Mouse (Mus musculus) retina, adult 2 months (tissue): Measurements from ENCODE around the gene Ier3.
"Not testable (repeated sequence)": the region's sequence is repeated elsewhere in the genome, so short reads cannot be mapped to it uniquely, and the experiment has no call there.

Source experiments
- DNase-seq: peaks from one replicate; pipeline ENCODE4 v3.0.0-alpha.2; 2012; ENCODE audit warnings: low read depth, low spot score

The Ier3 gene

DNA sequence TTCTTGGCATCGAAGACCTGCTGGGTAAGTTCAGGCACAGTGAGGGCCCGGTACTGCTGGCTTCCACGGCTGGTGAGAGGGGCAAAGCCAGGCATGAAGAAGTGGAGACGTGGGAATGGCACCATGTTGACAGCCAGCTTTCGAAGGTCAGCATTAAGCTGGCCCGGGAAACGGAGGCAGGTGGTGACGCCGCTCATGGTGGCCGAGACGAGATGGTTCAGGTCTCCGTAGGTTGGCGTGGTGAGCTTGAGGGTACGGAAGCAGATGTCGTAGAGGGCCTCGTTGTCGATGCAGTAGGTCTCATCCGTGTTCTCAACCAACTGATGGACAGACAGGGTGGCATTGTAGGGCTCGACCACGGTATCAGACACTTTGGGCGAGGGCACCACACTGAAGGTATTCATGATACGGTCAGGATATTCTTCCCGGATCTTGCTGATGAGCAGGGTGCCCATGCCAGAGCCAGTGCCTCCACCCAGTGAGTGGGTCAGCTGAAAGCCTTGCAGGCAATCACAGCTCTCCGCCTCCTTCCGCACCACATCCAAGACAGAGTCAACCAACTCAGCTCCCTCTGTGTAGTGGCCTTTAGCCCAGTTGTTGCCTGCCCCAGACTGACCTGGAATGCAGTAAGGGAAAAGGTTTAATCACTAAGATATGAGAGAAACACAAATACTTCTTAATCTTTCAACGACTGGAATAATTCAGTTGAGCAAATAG lies 14.1 kb downstream of the Ier3 start:
- no peak for DNase-seq

DNA sequence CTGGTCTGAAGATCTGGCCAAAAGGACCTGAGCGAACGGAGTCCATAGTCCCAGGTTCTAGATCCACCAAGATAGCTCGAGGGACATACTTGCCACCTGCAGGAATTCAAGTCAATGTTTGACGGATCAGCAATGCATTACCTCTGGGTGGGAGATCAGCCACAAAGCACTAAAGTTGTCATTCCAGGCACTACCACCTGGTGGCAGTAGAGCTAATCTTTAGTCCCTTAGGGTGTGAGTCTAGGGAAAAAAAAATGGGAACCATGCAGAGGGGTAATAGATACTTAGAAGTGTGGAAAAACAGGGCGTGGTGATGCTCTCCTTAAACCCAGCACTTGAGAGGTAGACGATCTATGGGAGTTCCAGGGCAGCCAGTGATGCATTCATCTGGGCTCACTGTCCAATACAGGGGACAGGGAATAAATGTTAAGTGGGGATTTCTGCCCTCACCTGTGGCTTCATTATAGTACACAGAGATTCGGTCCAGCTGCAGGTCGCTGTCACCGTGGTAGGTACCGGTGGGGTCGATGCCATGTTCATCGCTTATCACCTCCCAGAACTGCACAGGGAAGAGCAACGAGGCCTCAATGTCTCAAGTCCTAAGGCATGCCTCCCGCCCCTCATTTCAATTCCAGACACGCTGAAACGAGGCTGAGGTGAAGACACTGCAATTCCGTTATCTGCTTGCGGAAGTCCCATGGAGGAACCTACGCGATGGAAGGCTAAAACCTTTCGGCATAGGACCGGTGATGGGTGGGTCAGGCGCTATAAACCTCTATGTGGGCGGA lies 14.9 kb downstream of the Ier3 start:
- peak; percentile 77 for DNase-seq

GRCm38 (mm10) chr17:35836991-35837422 lies 15.5 kb downstream of the Ier3 start:
- no peak for DNase-seq

- no peak for DNase-seq
These were observed 16.0 kb downstream of the Ier3 start for GRCm38 (mm10) chr17:35837487-35837886.

- peak; percentile 83 for DNase-seq
These were observed 16.6 kb downstream of the Ier3 start, which contains the start of gene Tubb5 for GRCm38 (mm10) chr17:35838122-35838544. Tubb5 (minus strand) TSS chr17:35838306.

- no peak for DNase-seq
These were observed 17.1 kb downstream of the Ier3 start for GRCm38 (mm10) chr17:35838570-35838969.

DNA sequence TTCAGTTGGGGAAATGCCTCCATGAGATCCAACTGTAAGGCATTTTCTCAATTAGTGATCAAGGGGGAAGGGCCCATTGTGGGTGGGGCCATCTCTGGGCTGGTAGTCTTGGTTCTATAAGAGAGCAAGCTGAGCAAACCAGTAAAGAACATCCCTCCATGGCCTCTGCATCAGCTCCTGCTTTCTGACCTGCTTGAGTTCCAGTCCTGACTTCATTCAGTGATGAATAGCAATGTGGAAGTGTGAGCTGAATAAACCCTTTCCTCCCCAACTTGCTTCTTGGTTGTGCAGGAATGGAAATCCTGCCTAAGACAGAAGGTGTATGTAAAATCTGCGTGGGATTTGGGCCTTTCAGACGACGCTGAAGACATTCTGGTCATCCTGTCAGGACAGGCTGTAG lies 17.5 kb downstream of the Ier3 start:
- DNase-seq = not testable (repeated sequence)

DNA sequence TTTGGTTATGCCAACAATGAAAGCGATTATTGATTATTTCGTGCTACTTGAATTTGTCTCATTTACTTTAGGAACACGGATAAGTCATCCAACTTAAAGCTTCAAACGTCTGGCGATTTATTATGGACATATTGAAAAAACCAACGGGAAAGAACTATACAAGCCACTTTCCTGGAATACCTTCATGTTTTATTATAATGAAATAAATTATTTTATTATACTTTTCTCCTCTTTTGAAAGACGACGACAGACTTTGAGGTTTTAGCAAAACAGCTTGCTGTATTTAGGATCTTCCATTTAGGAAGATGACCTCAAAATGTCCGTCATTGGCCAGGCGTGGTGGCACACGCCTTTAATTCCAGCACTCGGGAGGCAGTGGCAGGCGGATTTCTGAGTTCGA lies 19.1 kb downstream of the Ier3 start:
- no peak for DNase-seq

DNA sequence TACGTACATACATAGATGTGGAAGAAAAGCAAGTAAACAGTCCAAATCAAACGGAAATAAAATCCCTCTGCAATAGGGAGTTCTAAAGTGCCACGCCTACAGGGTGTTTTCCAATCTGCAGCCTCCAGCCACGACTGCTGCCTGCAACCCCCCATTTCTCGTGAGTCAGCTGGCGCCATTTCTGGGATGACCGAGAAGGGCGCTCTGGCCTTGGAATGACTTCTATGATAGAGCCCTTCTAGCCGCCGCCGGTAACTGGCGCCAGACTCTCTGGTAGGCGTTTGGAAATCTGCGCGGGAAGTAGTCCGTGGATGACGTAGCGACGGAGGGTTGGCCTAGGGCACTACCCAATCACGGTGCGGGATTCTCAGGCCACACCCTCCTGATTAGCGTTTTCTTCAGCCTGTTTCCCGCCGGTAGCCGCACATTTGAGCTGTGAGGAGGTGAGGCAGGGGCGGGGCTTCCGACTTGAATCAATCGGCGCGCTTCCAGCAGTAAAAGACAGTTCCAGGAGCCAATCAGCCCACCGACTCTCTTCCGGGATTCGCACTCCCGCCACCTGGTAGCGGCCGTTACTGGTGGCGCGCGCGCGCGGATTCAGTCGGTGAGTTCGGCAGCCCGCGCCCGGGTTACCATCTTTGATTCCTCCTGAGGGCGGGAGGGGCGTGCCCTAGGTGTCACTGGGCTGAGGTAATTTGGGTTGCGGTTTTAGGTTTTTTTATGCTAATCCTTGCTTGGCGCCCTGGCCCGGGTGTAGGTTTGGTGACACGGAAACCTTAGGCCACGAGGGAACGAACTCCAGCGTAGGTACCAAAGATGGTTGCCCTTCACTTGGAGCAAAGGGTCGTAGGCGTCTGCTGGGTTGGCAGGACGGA lies 19.8 kb downstream of the Ier3 start, which contains the start of gene Mdc1:
Mdc1 (plus strand) TSS at position 440 of the 875 bp plus-strand sequence.
- peak; percentile 99 for DNase-seq

DNA sequence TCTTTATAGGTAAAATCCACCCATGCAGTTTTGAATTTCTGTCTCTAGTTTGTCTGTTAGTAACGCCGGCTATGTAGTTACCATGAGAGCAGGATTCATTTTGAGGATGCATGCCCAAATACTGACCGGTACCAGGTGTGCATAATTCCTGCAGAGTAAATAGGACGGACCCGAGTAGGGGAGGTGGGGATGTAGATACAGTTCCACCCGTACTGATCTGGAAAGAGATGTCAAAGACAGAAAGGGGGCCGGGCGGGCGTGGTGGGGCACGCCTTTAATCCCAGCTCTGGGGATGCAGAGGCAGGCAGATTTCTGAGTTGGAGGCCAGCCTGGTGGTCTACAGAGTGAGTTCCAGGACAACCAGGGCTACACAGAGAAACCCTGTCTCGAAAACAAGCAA lies 20.5 kb downstream of the Ier3 start:
- no peak for DNase-seq

GRCm38 (mm10) chr17:35843514-35843913 lies 22.0 kb downstream of the Ier3 start:
- no peak for DNase-seq

GRCm38 (mm10) chr17:35848112-35848511 lies 26.6 kb downstream of the Ier3 start:
- DNase-seq = no peak

- no peak for DNase-seq
These were observed 29.5 kb downstream of the Ier3 start for GRCm38 (mm10) chr17:35850974-35851373.

- no peak for DNase-seq
These were observed 37.9 kb downstream of the Ier3 start for GRCm38 (mm10) chr17:35859371-35859770.

- DNase-seq = no peak
These were observed 38.4 kb downstream of the Ier3 start for GRCm38 (mm10) chr17:35859835-35860234.

DNA sequence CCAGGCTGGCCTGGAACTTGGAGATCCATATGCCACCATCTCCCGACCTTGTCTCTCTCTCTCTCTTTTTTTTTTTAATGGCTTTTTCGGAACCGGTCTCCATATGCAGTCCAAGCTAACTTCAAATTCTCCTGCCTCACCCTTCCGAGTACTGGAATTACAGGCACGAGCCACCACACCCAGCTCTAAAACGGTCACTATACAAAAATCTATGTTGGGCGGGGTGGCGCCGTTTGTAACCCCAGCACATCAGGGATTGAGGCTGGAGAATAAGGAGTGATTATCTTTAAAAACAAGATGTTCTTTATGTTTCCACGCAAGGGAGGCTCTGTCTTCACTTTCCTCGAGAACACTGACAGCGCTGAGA lies 39.3 kb downstream of the Ier3 start:
- no peak for DNase-seq

- no peak for DNase-seq
These were observed 39.8 kb downstream of the Ier3 start, which contains the start of gene Nrm for GRCm38 (mm10) chr17:35861198-35861857. Nrm (plus strand) TSS chr17:35861318.

GRCm38 (mm10) chr17:35864832-35865353 lies 43.4 kb downstream of the Ier3 start:
- no peak for DNase-seq

GRCm38 (mm10) chr17:35865481-35866280 lies 44.2 kb downstream of the Ier3 start, which contains the start of gene Ppp1r18:
Ppp1r18 (plus strand) TSS chr17:35865593.
- no peak for DNase-seq

GRCm38 (mm10) chr17:35866281-35866831 lies 44.9 kb downstream of the Ier3 start:
- no peak for DNase-seq
